Mouse (Mus musculus) kidney, embryonic 16.5 days (tissue): ENCODE measurements around the gene Pygo2. TPM values are rescaled to one million over a fixed set of nuclear protein-coding genes. Genes with fewer than 3 reads are reported as not detected.
A peak's percentile ranks its signal among the peaks of the same experiment; 100 is the strongest.

ENCODE experiments used
- ATAC-seq: fragments of 200-750 bp; cut with Nextera tagmentation; 2 replicates; pipeline ENCODE4 v1.8.0; 2017; ENCODE audit warnings: moderate TSS enrichment; ENCODE audit not compliant: low FRiP score, low TSS enrichment
- H3K27ac ChIP-seq: fragments of 300-500 bp; sonication (generic); 2 replicates; pipeline ENCODE4 v1.5.1; 2014; ENCODE audit warnings: low read length
- H3K27me3 ChIP-seq: fragments of 300-500 bp; sonication (generic); 2 replicates; pipeline ENCODE4 v1.6.1; 2014; ENCODE audit warnings: low read length, control low read depth, mixed read lengths; ENCODE audit not compliant: insufficient read depth
- H3K36me3 ChIP-seq: fragments of 300-500 bp; sonication (generic); 2 replicates; pipeline ENCODE4 v1.6.1; 2014; ENCODE audit warnings: low read length, control low read depth, mixed read lengths; ENCODE audit not compliant: insufficient read depth
- H3K4me1 ChIP-seq: fragments of 300-500 bp; sonication (generic); 2 replicates; pipeline ENCODE4 v1.6.1; 2014; ENCODE audit warnings: low read length, control low read depth, mixed read lengths; ENCODE audit not compliant: insufficient read depth
- H3K4me2 ChIP-seq: fragments of 300-500 bp; sonication (generic); replicated peaks from 2 replicates; pipeline ENCODE4 v1.6.1; 2014; ENCODE audit warnings: low read depth, low read length
- H3K4me3 ChIP-seq: fragments of 300-500 bp; sonication (generic); 2 replicates; pipeline ENCODE4 v1.5.1; 2014; ENCODE audit warnings: mild to moderate bottlenecking, low read length
- H3K9ac ChIP-seq: fragments of 300-500 bp; sonication (generic); replicated peaks from 2 replicates; pipeline ENCODE4 v1.6.1; 2014; ENCODE audit warnings: low read length
- H3K9me3 ChIP-seq: fragments of 300-500 bp; sonication (generic); 2 replicates; pipeline ENCODE4 v1.6.1; 2016; ENCODE audit warnings: low read length, control low read depth
- WGBS: fragments of 180-500 bp; shearing (Covaris S2); extraction: QIAGEN DNeasy Blood & Tissue Kit; methylation state at CpG from one replicate; pipeline ENCODE4 v1.1.7; 2014; 5-methylcytosine and 5-hydroxymethylcytosine counted together
- polyA plus RNA-seq: library from polyadenylated mRNA; unstranded; fragments of >200 nt; fragmentation: Nextera tagmentation; extraction: Ambion mirVana; gene quantifications from 2 replicates; pipeline ENCODE4 v1.2.1, GENCODE M21; 2015

Gene Pygo2
- polyA plus RNA-seq, 1 experiment from 2014 or later, result 38.9 TPM

DNA sequence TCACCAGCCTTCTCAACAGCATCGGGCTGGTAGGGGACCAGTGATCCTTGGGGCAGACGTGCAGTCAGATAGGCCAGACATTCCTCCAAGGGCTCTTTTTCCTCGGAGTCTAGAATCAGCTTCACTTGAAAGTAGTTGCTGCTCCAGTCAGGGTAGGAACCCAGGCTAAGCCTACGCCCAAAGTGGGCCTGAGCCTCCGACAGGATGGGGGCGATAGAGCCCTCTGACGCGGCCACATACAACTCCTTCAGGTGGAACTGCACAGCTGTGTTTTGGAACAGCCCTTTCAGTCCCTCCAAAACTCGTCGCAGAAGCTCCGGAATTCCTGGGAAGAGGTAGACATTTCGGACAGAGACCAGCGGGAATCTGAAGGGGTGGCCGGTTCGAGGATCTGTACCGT lies 21.6 kb upstream of the Pygo2 start:
- no peaks in the 10 kb centered on the region for H3K9me3 ChIP-seq
- no peaks in the 10 kb centered on the region for H3K27me3 ChIP-seq
- H3K4me1 ChIP-seq, result peaks cover 7% of the 10 kb centered on the region
- no peak overlapping the region for H3K27ac ChIP-seq
- H3K4me3 ChIP-seq, result no peak overlapping the region
- H3K9ac ChIP-seq, result no peak overlapping the region
- 73% methylated on average over 16 of the region's 16 CpGs for WGBS
- no peak overlapping the region for H3K4me2 ChIP-seq
- H3K36me3 ChIP-seq, result peaks cover 17% of the 10 kb centered on the region
- no peak for ATAC-seq

DNA sequence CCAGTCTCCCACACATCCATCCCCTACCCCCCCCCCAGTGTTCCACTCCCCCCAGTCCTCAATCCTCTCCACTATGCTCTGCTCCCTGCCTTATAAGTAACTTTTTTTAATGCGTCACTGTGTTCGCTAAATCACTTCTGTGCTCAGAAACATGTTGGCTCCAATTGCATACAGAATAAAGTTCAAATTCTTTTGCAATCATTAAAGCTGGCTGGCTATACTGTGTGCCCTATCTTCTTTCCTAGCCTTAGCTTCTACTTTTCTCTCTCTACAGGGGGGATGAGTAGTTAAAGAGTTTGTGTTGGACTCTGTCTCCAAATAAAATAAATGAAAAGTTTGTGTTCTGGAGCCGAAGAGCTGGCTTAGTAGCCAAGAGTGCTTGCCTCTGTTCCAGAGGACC lies 20.3 kb upstream of the Pygo2 start:
- Histone ChIP-seq H3K4me3 (no peak overlapping the region), H3K9me3 (no peaks in the 10 kb centered on the region), H3K9ac (no peak overlapping the region), H3K27me3 (no peaks in the 10 kb centered on the region), H3K27ac (no peak overlapping the region), H3K4me2 (no peak overlapping the region), H3K36me3 (peaks cover 28% of the 10 kb centered on the region), H3K4me1 (peaks cover 7% of the 10 kb centered on the region)
- ATAC-seq, result no peak
- WGBS, result 91% methylated on average over 3 of the region's 3 CpGs

DNA sequence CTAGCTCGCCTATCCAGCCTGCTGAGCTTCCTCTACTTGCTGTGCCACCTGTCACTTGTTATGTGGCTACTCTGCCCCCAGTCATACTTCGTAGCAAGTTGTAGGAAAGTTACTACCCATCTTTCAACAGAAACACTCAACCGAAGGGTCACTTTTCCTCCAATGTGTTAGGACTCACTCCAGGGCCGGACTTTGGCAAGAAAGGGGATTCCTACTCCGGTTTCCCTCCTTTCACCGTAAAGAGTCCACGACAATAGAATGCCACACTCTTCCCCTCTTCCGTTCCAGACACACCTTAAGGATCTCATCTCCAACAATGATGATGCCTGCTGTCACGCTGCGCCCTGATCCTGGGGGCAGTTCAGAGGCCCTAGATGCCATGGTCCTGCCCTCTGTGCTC lies 19.1 kb upstream of the Pygo2 start:
- Histone ChIP-seq H3K36me3 (peaks cover 34% of the 10 kb centered on the region), H3K9me3 (no peaks in the 10 kb centered on the region), H3K27ac (peak overlapping the region; percentile 57; the same call in 1 of the 2 replicates), H3K4me3 (peak overlapping the region; percentile 67), H3K4me1 (peaks cover 7% of the 10 kb centered on the region), H3K4me2 (peak overlapping the region; percentile 68), H3K27me3 (no peaks in the 10 kb centered on the region), H3K9ac (peak overlapping the region; percentile 68)
- WGBS, result 77% methylated on average over 10 of the region's 10 CpGs
- ATAC-seq, result no peak

DNA sequence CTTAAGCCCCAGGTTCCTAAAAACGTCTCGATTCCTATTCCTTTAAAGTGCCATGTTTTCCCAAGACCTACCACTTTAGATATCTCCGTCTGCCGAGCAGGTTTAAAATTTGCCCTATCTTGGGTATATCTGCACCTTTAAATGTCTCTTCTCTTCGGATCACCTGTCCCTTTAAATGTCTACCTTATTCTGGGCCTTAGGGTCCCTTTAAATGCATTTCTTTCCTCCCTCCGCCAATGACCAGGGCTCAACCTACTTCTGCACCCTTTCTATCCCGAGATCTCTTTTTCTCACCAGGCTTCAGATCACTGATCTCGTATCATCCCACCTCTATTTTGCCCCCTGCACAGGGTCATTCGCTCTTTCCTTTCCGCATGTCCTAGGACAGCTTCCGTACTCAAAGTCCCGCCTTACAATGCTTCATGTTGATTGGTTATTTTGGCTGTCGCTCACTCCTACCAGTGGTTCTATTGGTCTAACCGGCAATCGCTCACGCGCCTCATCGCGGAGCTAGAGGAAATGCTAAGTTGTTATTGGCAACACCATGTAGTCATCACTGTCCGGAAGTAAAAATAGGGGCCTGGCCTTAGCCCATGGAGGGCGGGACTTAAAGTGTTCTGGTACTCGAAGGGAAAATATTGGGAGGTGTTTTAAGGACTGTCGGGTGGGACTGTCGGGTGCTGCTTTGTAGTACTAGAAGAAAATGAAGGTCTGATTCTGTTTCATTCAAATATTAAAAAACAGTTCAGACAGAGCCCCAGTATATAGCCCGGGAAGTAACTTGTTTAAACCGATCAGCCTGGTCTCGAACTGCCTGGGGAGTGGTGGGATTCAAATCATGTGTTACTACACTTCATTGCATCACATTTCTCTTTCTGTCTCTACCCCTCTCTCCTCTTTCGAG lies 18.3 kb upstream of the Pygo2 start, which contains the start of gene Flad1:
Gene Flad1 (minus strand): TSS at position 381 of the 904 bp plus-strand sequence.
- H3K27ac ChIP-seq, result peak within 1 kb of the TSS; percentile 57
- peak within 1 kb of the TSS; percentile 68 for H3K4me2 ChIP-seq
- H3K36me3 ChIP-seq, result peaks cover 39% of the 10 kb centered on the region
- ATAC-seq, result peak; percentile 100
- no peaks in the 10 kb centered on the region for H3K27me3 ChIP-seq
- WGBS, result 5% methylated on average over 28 of the region's 28 CpGs
- peak within 1 kb of the TSS; percentile 67 for H3K4me3 ChIP-seq
- H3K4me1 ChIP-seq, result peaks cover 12% of the 10 kb centered on the region
- H3K9me3 ChIP-seq, result no peaks in the 10 kb centered on the region
- H3K9ac ChIP-seq, result peak within 1 kb of the TSS; percentile 68

DNA sequence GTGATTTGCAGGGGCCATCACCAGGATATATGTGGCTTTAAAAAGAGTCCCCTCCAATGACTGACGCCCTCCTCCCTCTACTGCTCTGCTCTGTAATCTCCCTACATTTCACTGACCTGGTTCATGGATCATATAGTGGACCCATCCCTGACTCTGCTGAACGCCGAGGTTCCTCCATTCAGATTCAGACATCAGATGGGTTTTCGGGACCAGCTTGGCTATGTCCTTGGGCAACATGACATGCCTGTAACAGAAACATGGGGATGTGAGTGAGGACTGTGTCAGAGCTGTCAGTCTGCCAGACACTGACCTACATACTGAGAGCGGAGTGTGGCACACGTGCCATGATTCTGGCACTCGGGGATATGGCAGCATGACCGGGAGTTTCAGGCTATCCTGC lies 13.9 kb upstream of the Pygo2 start:
- no peak for ATAC-seq
- no peak overlapping the region for H3K4me2 ChIP-seq
- WGBS, result 92% methylated on average over 8 of the region's 8 CpGs

DNA sequence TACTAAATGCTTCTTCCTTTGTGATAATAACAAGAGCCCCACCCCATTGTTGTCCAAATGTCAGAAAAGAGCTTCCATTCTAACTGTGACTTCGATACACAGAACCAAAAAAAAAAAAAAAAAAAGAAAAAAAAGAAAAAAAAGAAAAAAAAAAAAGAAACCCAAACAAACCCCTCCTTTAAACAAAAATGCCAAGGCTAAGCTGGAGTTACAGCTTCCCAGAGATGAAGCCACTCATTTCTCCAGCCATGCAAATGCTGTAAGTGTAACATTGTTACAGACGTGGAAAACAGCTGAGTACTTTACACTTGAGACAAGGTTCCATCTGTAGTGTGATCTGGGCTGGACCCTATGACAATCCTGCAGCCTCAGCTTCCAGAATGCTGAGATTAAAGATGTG lies 12.9 kb upstream of the Pygo2 start:
- ATAC-seq, result no peak
- Histone ChIP-seq H3K9me3 (no peaks in the 10 kb centered on the region), H3K9ac (peak overlapping the region; percentile 79), H3K4me2 (peak overlapping the region; percentile 88), H3K27ac (peak overlapping the region; percentile 100), H3K27me3 (no peaks in the 10 kb centered on the region), H3K4me1 (peaks cover 30% of the 10 kb centered on the region), H3K36me3 (peaks cover 30% of the 10 kb centered on the region), H3K4me3 (peak overlapping the region; percentile 62)
- WGBS, result 14% methylated on average over 2 of the region's 2 CpGs

More for the DNA sequence above, 13.9 kb upstream of the Pygo2 start:
- H3K9ac ChIP-seq, result no peak overlapping the region
- H3K9me3 ChIP-seq, result no peaks in the 10 kb centered on the region
- 0 out of 2 replicates have a peak overlapping the region, but pooled peaks have one; percentile 62 for H3K4me3 ChIP-seq
- H3K36me3 ChIP-seq, result peaks cover 30% of the 10 kb centered on the region
- no peak overlapping the region for H3K27ac ChIP-seq
- no peaks in the 10 kb centered on the region for H3K27me3 ChIP-seq
- peaks cover 25% of the 10 kb centered on the region for H3K4me1 ChIP-seq

DNA sequence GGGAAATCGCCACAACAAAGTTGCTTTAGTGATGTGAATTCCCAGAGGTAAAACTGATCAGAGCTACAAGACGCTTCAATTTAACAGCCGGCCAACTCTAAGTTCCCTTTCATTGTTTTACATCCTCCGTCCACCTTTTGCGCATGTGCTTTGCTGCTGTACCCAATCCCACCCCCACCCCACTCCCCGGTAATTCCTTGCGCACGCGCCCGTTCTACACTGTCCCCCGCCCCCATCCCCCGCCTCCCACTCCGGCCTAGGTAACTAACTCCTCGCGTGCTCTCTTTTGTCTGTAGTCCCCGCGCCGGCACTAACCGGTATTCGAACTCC lies 12.2 kb upstream of the Pygo2 start:
- H3K4me1 ChIP-seq, result peaks cover 37% of the 10 kb centered on the region
- peak overlapping the region; percentile 79 for H3K9ac ChIP-seq
- peaks cover 30% of the 10 kb centered on the region for H3K36me3 ChIP-seq
- peak overlapping the region; percentile 62 for H3K4me3 ChIP-seq
- no peaks in the 10 kb centered on the region for H3K27me3 ChIP-seq
- ATAC-seq, result peak; percentile 24
- H3K4me2 ChIP-seq, result peak overlapping the region; percentile 88
- H3K9me3 ChIP-seq, result no peaks in the 10 kb centered on the region
- under 1% methylated on average over 20 of the region's 20 CpGs for WGBS
- peak overlapping the region; percentile 100 for H3K27ac ChIP-seq

DNA sequence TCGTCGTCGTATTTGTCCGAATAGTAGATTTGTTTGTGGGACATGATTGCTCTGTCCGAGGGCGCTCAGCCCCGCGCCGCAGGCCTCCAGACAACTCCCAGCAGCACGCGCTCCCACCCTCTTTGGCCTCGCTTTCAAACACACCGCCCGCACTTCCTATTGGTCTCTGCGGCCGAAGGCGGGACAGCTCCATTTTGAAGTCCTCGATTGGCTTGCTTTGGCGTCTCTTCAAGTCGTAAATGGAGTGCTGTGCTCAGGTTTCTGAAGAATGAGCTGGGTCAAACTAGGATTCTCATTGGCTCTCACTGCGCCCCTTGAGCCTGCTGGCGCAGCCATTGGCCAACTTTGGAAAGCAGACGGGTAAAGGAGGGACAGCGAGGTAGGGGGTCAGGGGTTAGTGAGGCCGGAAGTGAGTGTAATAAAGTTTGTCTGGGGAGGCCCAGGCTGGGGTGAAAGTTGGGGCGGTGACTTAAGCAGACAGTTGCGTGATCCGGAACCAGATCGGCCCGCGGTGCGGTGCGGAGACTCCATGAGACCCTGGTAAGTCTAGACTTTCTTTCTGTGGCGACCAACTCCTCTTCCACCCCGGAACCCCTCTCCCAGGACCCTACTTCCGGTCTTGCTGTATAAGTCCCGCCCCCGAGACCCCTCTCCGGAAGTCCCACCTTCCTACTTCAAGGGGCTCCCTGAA lies 11.7 kb upstream of the Pygo2 start, which contains the start of the genes Cks1b and Shc1:
Gene Cks1b (minus strand): TSS at position 214 of the 691 bp plus-strand sequence.
Gene Shc1 (plus strand): TSS at position 274 of the 691 bp plus-strand sequence.
- no peaks in the 10 kb centered on the region for H3K9me3 ChIP-seq
- H3K27me3 ChIP-seq, result no peaks in the 10 kb centered on the region
- H3K4me1 ChIP-seq, result peaks cover 42% of the 10 kb centered on the region
- H3K36me3 ChIP-seq, result peaks cover 29% of the 10 kb centered on the region
- under 1% methylated on average over 39 of the region's 39 CpGs for WGBS
- peak within 1 kb of the TSS; percentile 91 for H3K9ac ChIP-seq
- ATAC-seq, result peak; percentile 94
- peak within 1 kb of the TSS; percentile 62 for H3K4me3 ChIP-seq
- H3K4me2 ChIP-seq, result peak within 1 kb of the TSS; percentile 88
- H3K27ac ChIP-seq, result peak within 1 kb of the TSS; percentile 100

DNA sequence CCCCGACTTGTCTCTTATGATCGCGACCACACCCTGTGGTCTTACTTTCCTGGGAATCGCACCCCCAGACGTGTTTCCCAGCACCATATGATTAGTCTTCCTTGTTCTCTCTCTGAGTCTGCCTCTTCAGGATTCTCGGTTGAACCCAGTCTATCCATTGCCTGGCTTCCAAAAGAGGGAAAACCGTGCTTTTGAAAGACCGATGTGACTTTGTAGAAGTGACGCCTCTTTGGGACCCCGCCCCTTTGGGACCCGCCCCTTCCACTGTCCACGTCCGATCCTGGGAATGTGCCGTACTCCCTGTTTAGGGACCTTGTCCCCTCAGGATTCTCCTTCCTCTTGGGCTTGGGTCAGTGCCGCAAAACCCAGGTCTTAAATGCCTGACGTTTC lies 11.2 kb upstream of the Pygo2 start:
- under 1% methylated on average over 16 of the region's 16 CpGs for WGBS
- peak overlapping the region; percentile 100 for H3K27ac ChIP-seq
- no peaks in the 10 kb centered on the region for H3K27me3 ChIP-seq
- H3K4me2 ChIP-seq, result peak overlapping the region; percentile 88
- H3K9me3 ChIP-seq, result no peaks in the 10 kb centered on the region
- peaks cover 46% of the 10 kb centered on the region for H3K4me1 ChIP-seq
- H3K9ac ChIP-seq, result peak overlapping the region; percentile 91
- ATAC-seq, result peak; percentile 20; the same call in 1 of the 2 replicates
- H3K4me3 ChIP-seq, result peak overlapping the region; percentile 62
- peaks cover 25% of the 10 kb centered on the region for H3K36me3 ChIP-seq
